Mouse (Mus musculus) brain, embryonic 14.5 days (tissue): ENCODE measurements around the gene Zfp459.

Source experiments
- CTCF ChIP-seq: fragments of 200-500 bp; IDR thresholded peaks from 2 replicates; pipeline ENCODE4 v1.5.1; 2012; ENCODE audit warnings: inconsistent platforms, mild to moderate bottlenecking, moderate library complexity, borderline replicate concordance; ENCODE audit not compliant: insufficient read depth, insufficient read length; ENCODE audit errors: extremely low read depth
- POLR2A ChIP-seq: fragments of 200-500 bp; IDR thresholded peaks from 2 replicates; pipeline ENCODE4 v1.6.1; 2012; ENCODE audit warnings: mild to moderate bottlenecking, inconsistent platforms, borderline replicate concordance; ENCODE audit not compliant: poor library complexity, insufficient read depth, insufficient read length, severe bottlenecking; ENCODE audit errors: extremely low read depth

- TF ChIP-seq CTCF (no peak), POLR2A (no peak)
Observed at GRCm38 (mm10) chr13:67469274-67469673, 48.1 kb upstream of the Zfp459 start.
